In genomic region chr13:100213683-100214082, GRCm38 (mm10) we compare ENCODE assay signal across 6 mouse cellular contexts. TPM values are rescaled to one million over a fixed set of nuclear protein-coding genes. Genes with fewer than 3 reads are reported as not detected.
DNase-seq lines count a peak whose midpoint lies in the region; ATAC-seq and TF ChIP-seq lines count a peak whose summit lies in the region.
"Not testable (repeated sequence)": the region's sequence is repeated elsewhere in the genome, so short reads cannot be mapped to it uniquely, and the experiment has no call there.

No protein-coding gene starts in this region.

- not testable (repeated sequence) for H3K9me3 ChIP-seq in intestine, embryonic 16.5 days (ENCODE audit: control insufficient read depth, low read length); intestine, postnatal 0 days (ENCODE audit: control insufficient read depth)

- H3K36me3 ChIP-seq in intestine, embryonic 16.5 days (ENCODE audit: control insufficient read depth, insufficient read depth, low read length); intestine, postnatal 0 days (ENCODE audit: control insufficient read depth, insufficient read depth): not testable (repeated sequence)

- H3K9ac ChIP-seq in intestine, embryonic 16.5 days (ENCODE audit: low read depth, low read length); intestine, postnatal 0 days (ENCODE audit: low read depth, low read length): not testable (repeated sequence)

- WGBS in intestine, embryonic 16.5 days: 81% methylated on average over 1 of the region's 1 CpGs
- WGBS in intestine, postnatal 0 days: 57% methylated on average over 1 of the region's 1 CpGs

- H3K27me3 ChIP-seq in intestine, embryonic 16.5 days (replicated peaks; ENCODE audit: control insufficient read depth, insufficient read depth, low read length); intestine, postnatal 0 days (replicated peaks; ENCODE audit: control insufficient read depth, insufficient read depth, low read length): not testable (repeated sequence)

- not testable (repeated sequence) for H3K27ac ChIP-seq in intestine, embryonic 16.5 days (ENCODE audit: low read length); intestine, postnatal 0 days (ENCODE audit: low read depth, low read length)

- TF ChIP-seq CTCF in intestine, postnatal 0 days (IDR thresholded peaks at IDR 0.05; ENCODE audit: low read depth): not testable (repeated sequence)

- not testable (repeated sequence) for H3K4me1 ChIP-seq in intestine, embryonic 16.5 days (ENCODE audit: control insufficient read depth, insufficient read depth, low read length); intestine, postnatal 0 days (replicated peaks; ENCODE audit: control insufficient read depth, insufficient read depth, low read length)

- H3K4me2 ChIP-seq in intestine, embryonic 16.5 days (ENCODE audit: low read depth, low read length); intestine, postnatal 0 days (replicated peaks; ENCODE audit: low read depth): not testable (repeated sequence)

- H3K4me3 ChIP-seq in intestine, embryonic 16.5 days (ENCODE audit: low read length); intestine, postnatal 0 days (ENCODE audit: low read depth, low read length): not testable (repeated sequence)

- peak; percentile 75 for ATAC-seq in intestine, embryonic 16.5 days
- ATAC-seq in intestine, postnatal 0 days: peak; percentile 81
- ATAC-seq in megakaryocyte, adult 5-6 weeks (ENCODE audit: poor library complexity, severe bottlenecking): peak; percentile 83
- ATAC-seq in monocyte, adult 5-6 weeks (replicated peaks; ENCODE audit: insufficient number of reproducible peaks, low FRiP score, low TSS enrichment, poor library complexity, severe bottlenecking): peak; percentile 54; the same call in 1 of the 2 replicates
- peak; percentile 31; the same call in 1 of the 2 replicates for ATAC-seq in neutrophil, adult 5-6 weeks (ENCODE audit: extremely low read depth, insufficient number of reproducible peaks, low FRiP score, poor library complexity, severe bottlenecking)

- peak; percentile 46 for DNase-seq in 416B (ENCODE audit: low read depth)

RNA-seq across cellular contexts. Expression of gene Naip2, which starts 11.8 kb away (rescaled TPM):
- 6.9 and 8.3 TPM in 2 replicates for polyA plus RNA-seq in intestine, embryonic 16.5 days (2015; fragmentation: Nextera tagmentation; extraction: Ambion mirVana)
- 5.5 and 6.6 TPM in 2 replicates for polyA plus RNA-seq in intestine, postnatal 0 days (2015; fragmentation: Nextera tagmentation; extraction: Ambion mirVana)
- 65.0 and 67.0 TPM in 2 replicates for total RNA-seq in megakaryocyte, adult 5-6 weeks (2015)
- total RNA-seq in megakaryocyte, adult 5-6 weeks (2017): 88.7 and 94.5 TPM in 2 replicates
- 90.1 to 116 TPM (median 91.1 TPM) in 3 replicates for total RNA-seq in monocyte, adult 5-6 weeks (2017)
- total RNA-seq in neutrophil, adult 5-6 weeks (2017): 21.1 and 25.6 TPM in 2 replicates

RNA-seq across cellular contexts. Expression of gene Naip5, which starts 32.4 kb away (rescaled TPM):
- 11.5 and 16.0 TPM in 2 replicates for polyA plus RNA-seq in intestine, embryonic 16.5 days (2015; fragmentation: Nextera tagmentation; extraction: Ambion mirVana)
- 10.2 and 13.0 TPM in 2 replicates for polyA plus RNA-seq in intestine, postnatal 0 days (2015; fragmentation: Nextera tagmentation; extraction: Ambion mirVana)
- 37.1 and 37.2 TPM in 2 replicates for total RNA-seq in megakaryocyte, adult 5-6 weeks (2015)
- total RNA-seq in megakaryocyte, adult 5-6 weeks (2017): 42.8 and 45.3 TPM in 2 replicates
- total RNA-seq in monocyte, adult 5-6 weeks (2017): 103 to 115 TPM (median 107 TPM) in 3 replicates
- 12.5 and 15.1 TPM in 2 replicates for total RNA-seq in neutrophil, adult 5-6 weeks (2017)

Comparison
In these comparisons a context has a peak if more than half of its experiments do, and no peak if none do; other contexts are left out.
1. ATAC-seq: peak in every context shown above with its lines; median percentile 83 in megakaryocyte, adult 5-6 weeks; 81 in intestine, postnatal 0 days; 75 in intestine, embryonic 16.5 days; 54 in monocyte, adult 5-6 weeks; 31 in neutrophil, adult 5-6 weeks.